Mouse (Mus musculus) intestine, embryonic 16.5 days (tissue): Measurements from ENCODE around the gene Kif19a. TPM values are rescaled to one million over a fixed set of nuclear protein-coding genes. Genes with fewer than 3 reads are reported as not detected.
A peak's percentile ranks its signal among the peaks of the same experiment; 100 is the strongest.

ENCODE experiments used
- ATAC-seq: fragments of 200-750 bp; cut with Nextera tagmentation; 2 replicates; pipeline ENCODE4 v1.8.0; 2017; ENCODE audit warnings: moderate TSS enrichment, moderate library complexity
- H3K27ac ChIP-seq: fragments of 300-500 bp; sonication (generic); 2 replicates; pipeline ENCODE4 v1.5.1; 2014; ENCODE audit warnings: mild to moderate bottlenecking, low read length
- H3K27me3 ChIP-seq: fragments of 300-500 bp; sonication (generic); replicated peaks from 2 replicates; pipeline ENCODE4 v1.6.1; 2014; ENCODE audit warnings: low read length, control low read depth, mixed read lengths; ENCODE audit not compliant: control insufficient read depth, insufficient read depth
- H3K36me3 ChIP-seq: fragments of 300-500 bp; sonication (generic); 2 replicates; pipeline ENCODE4 v1.6.1; 2014; ENCODE audit warnings: low read length, control low read depth; ENCODE audit not compliant: control insufficient read depth, insufficient read depth
- H3K4me1 ChIP-seq: fragments of 300-500 bp; sonication (generic); 2 replicates; pipeline ENCODE4 v1.6.1; 2014; ENCODE audit warnings: low read length, control low read depth, mixed read lengths; ENCODE audit not compliant: control insufficient read depth, insufficient read depth
- H3K4me2 ChIP-seq: fragments of 300-500 bp; sonication (generic); 2 replicates; pipeline ENCODE4 v1.6.1; 2014; ENCODE audit warnings: low read depth, low read length, control low read depth
- H3K4me3 ChIP-seq: fragments of 300-500 bp; sonication (generic); 2 replicates; pipeline ENCODE4 v1.5.1; 2014; ENCODE audit warnings: mild to moderate bottlenecking, low read length
- H3K9ac ChIP-seq: fragments of 300-500 bp; sonication (generic); 2 replicates; pipeline ENCODE4 v1.6.1; 2014; ENCODE audit warnings: low read depth, low read length
- H3K9me3 ChIP-seq: fragments of 300-500 bp; sonication (generic); 2 replicates; pipeline ENCODE4 v1.6.1; 2016; ENCODE audit warnings: low read length, control low read depth; ENCODE audit not compliant: control insufficient read depth
- WGBS: fragments of 180-500 bp; shearing (Covaris S2); extraction: QIAGEN DNeasy Blood & Tissue Kit; methylation state at CpG from one replicate; pipeline ENCODE4 v1.1.7; 2014; 5-methylcytosine and 5-hydroxymethylcytosine counted together
- polyA plus RNA-seq: library from polyadenylated mRNA; unstranded; fragments of >200 nt; fragmentation: Nextera tagmentation; extraction: Ambion mirVana; gene quantifications from 2 replicates; pipeline ENCODE4 v1.2.1, GENCODE M21; 2015

Gene Kif19a
- polyA plus RNA-seq, 1 experiment from 2014 or later, result 0.51 TPM

DNA sequence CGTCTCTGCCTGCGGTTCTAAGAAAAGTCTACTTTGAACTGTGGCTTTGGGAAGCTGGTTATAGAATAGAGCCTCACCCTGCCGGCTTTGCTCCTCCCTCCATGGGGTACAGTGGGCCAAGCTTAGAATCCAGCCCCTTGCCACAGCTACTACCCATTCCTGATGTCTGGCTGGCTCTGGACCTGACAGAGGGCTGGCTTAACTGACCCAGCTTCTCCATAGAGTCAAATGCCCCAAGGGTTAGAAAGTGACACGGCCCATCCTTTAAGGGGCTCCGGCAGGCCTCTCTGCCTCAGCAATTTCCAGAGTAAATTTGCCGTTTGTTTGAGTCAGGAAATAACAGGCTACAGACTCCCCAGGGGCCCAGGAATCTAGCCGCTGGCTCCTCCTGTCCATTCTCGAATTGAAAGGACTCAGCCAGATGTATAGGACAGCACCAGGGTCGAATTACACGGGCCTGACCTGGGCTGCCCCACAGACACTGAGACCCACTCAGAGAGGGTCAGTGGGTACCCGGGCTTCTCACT, 58.1 kb downstream of the Kif19a start:
- peaks cover 8% of the 10 kb centered on the region; the same call in 1 of the 2 replicates for H3K4me1 ChIP-seq
- H3K4me2 ChIP-seq, result no peak overlapping the region
- no peak overlapping the region for H3K9ac ChIP-seq
- no peaks in the 10 kb centered on the region for H3K27me3 ChIP-seq
- WGBS, result 14% methylated on average over 11 of the region's 11 CpGs
- no peaks in the 10 kb centered on the region for H3K9me3 ChIP-seq
- H3K4me3 ChIP-seq, result no peak overlapping the region
- H3K27ac ChIP-seq, result no peak overlapping the region
- no peak for ATAC-seq
- no peaks in the 10 kb centered on the region for H3K36me3 ChIP-seq

DNA sequence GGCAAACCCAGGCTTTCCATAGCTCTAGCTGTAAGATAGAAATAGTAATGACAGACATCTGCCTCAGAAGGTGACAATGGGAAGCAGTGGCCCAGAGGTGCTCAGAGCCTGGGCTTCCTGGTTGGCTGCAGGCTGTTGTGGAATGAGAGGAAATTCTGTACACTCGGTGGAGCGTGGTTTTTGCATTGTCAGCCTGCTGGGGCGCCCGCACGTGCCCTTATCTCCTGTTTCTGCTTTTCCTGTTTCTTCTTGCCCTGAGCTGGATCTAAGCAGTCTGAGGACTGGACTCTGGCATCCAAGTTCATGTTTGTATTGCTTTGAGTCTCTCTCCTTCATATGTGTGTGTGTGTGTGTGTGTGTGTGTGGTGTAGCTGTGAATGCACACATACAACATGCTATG, 61.5 kb downstream of the Kif19a start:
- Histone ChIP-seq H3K9me3 (no peaks in the 10 kb centered on the region), H3K4me2 (no peak overlapping the region), H3K36me3 (no peaks in the 10 kb centered on the region), H3K4me3 (no peak overlapping the region), H3K27ac (no peak overlapping the region), H3K9ac (no peak overlapping the region), H3K27me3 (no peaks in the 10 kb centered on the region), H3K4me1 (peaks cover 26% of the 10 kb centered on the region)
- 58% methylated on average over 5 of the region's 5 CpGs for WGBS
- peak; percentile 53 for ATAC-seq

GRCm38 (mm10) chr11:114829499-114830432, 64.6 kb downstream of the Kif19a start:
- Histone ChIP-seq H3K27ac (peak overlapping the region; percentile 64), H3K27me3 (no peaks in the 10 kb centered on the region), H3K4me1 (peaks cover 18% of the 10 kb centered on the region), H3K36me3 (no peaks in the 10 kb centered on the region), H3K9ac (peak overlapping the region; percentile 66), H3K4me2 (peak overlapping the region; percentile 72), H3K4me3 (peak overlapping the region; percentile 41), H3K9me3 (no peaks in the 10 kb centered on the region)
- WGBS, result 8% methylated on average over 24 of the region's 24 CpGs
- peak; percentile 87 for ATAC-seq

DNA sequence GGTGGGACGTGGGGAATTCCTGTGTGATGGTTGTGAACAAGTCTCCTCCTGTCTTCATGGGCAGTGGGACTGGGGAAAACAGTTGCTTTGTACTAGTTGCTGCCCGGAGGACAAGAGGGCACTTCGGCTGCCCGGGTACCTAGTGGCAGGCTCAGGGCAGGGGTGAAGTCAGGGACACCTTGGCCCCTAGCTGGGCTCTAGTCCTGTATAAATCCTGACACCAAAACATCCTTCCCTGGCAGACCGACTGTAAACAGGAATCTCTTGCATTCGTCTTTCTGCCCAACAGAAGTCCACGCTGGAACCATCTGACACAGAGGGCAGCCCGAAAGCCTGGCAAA, 65.2 kb downstream of the Kif19a start:
- Histone ChIP-seq H3K27me3 (no peaks in the 10 kb centered on the region), H3K9ac (peak overlapping the region; percentile 66), H3K36me3 (no peaks in the 10 kb centered on the region), H3K4me1 (peaks cover 18% of the 10 kb centered on the region), H3K4me2 (peak overlapping the region; percentile 72), H3K9me3 (no peaks in the 10 kb centered on the region), H3K4me3 (peak overlapping the region; percentile 41), H3K27ac (peak overlapping the region; percentile 64)
- 21% methylated on average over 8 of the region's 8 CpGs for WGBS
- ATAC-seq, result 0 out of 2 replicates have a peak, but pooled peaks have one; percentile 34

GRCm38 (mm10) chr11:114833166-114833565, 68.0 kb downstream of the Kif19a start:
- no peak overlapping the region for H3K4me2 ChIP-seq
- WGBS, result 44% methylated on average over 5 of the region's 5 CpGs
- H3K27me3 ChIP-seq, result no peaks in the 10 kb centered on the region
- peaks cover 18% of the 10 kb centered on the region for H3K4me1 ChIP-seq
- no peaks in the 10 kb centered on the region for H3K36me3 ChIP-seq
- H3K4me3 ChIP-seq, result no peak overlapping the region
- no peak overlapping the region for H3K27ac ChIP-seq
- no peak for ATAC-seq
- no peak overlapping the region for H3K9ac ChIP-seq
- 0 out of 2 replicates have a peak, but pooled peaks cover 2% of the 10 kb centered on the region for H3K9me3 ChIP-seq

Other genes with a start within 250 kb of the Kif19a start
- 894 and 926 TPM in 2 replicates for gene Rpl38, start 96.9 kb upstream of the Kif19a start, polyA plus RNA-seq
- gene Ttyh2, start 90.0 kb upstream of the Kif19a start, polyA plus RNA-seq, result 39.1 and 48.3 TPM in 2 replicates
- gene Dnaic2, start 38.0 kb upstream of the Kif19a start, polyA plus RNA-seq, result 0.39 and 0.50 TPM in 2 replicates
- 0.71 and 0.87 TPM in 2 replicates for gene Btbd17, start 30.6 kb downstream of the Kif19a start, polyA plus RNA-seq
- 0.20 and 0.43 TPM in 2 replicates for gene Gpr142, start 33.5 kb downstream of the Kif19a start, polyA plus RNA-seq
- 10.5 and 10.9 TPM in 2 replicates for gene Gprc5c, start 85.8 kb downstream of the Kif19a start, polyA plus RNA-seq
- gene Cd300a, start 124.7 kb downstream of the Kif19a start, polyA plus RNA-seq, result 2.5 and 2.6 TPM in 2 replicates
- 0.23 and 0.33 TPM in 2 replicates for gene Cd300lb, start 169.0 kb downstream of the Kif19a start, polyA plus RNA-seq
- gene Cd300c, start 203.8 kb downstream of the Kif19a start, polyA plus RNA-seq, result not detected in 2 replicates
- gene Cd300ld, start 224.5 kb downstream of the Kif19a start, polyA plus RNA-seq, result 0.16 and 0.22 TPM in 2 replicates
- 2.2 and 3.5 TPM in 2 replicates for gene Cd300c2, start 236.5 kb downstream of the Kif19a start, polyA plus RNA-seq